Comparison of ENCODE assay signal across 8 mouse cellular contexts in genomic region chr9:44492631-44493461, GRCm38 (mm10). TPM values are rescaled to one million over a fixed set of nuclear protein-coding genes. Genes with fewer than 3 reads are reported as not detected.
DNase-seq lines count a peak whose midpoint lies in the region; ATAC-seq and TF ChIP-seq lines count a peak whose summit lies in the region.
"Had no signal": no experiment of that assay in that cellular context is flagged by ENCODE, and none has a peak within 500 bp of the region (broad histone marks: within the 10 kb centered on the region; RNA-seq: fewer than 3 reads in every experiment).

No protein-coding gene starts in this region.

- peak overlapping the region; percentile 71 for H3K27ac ChIP-seq in heart, adult 2 months
- peak overlapping the region; percentile 82; the same call in 1 of the 2 replicates for H3K27ac ChIP-seq in limb, embryonic 13.5 days
- H3K27ac ChIP-seq in stomach, postnatal 0 days (replicated peaks), result peak overlapping the region; percentile 95
- H3K27ac ChIP-seq: liver, embryonic 14.5 days had no signal

- ATAC-seq in limb, embryonic 13.5 days (ENCODE audit: low FRiP score, low read depth), result no peak
- no peak for ATAC-seq in stomach, postnatal 0 days (ENCODE audit: low FRiP score, low TSS enrichment)

- peaks cover 5% of the 10 kb centered on the region for H3K36me3 ChIP-seq in heart, adult 2 months (ENCODE audit: control insufficient read depth, insufficient read depth, low read length)
- peaks cover 13% of the 10 kb centered on the region for H3K36me3 ChIP-seq in limb, embryonic 13.5 days
- no peaks in the 10 kb centered on the region for H3K36me3 ChIP-seq in stomach, postnatal 0 days (ENCODE audit: control insufficient read depth, insufficient read depth, low read length)

- H3K4me2 ChIP-seq in limb, embryonic 13.5 days (replicated peaks), result peak overlapping the region; percentile 52
- H3K4me2 ChIP-seq in stomach, postnatal 0 days (replicated peaks; ENCODE audit: low read depth), result 0 out of 2 replicates have a peak overlapping the region, but pooled peaks have one; percentile 20

- intact Hi-C loops in heart, adult 2 months (cut with DNase I), result no loop called here

- H3K4me3 ChIP-seq in heart, adult 2 months, result no peak overlapping the region; the same call in 1 of the 2 replicates
- no peak overlapping the region for H3K4me3 ChIP-seq in limb, embryonic 13.5 days
- H3K4me3 ChIP-seq in stomach, postnatal 0 days (ENCODE audit: low read depth, low read length), result no peak overlapping the region

- peak; percentile 33; the same call in 1 of the 2 replicates for TF ChIP-seq POLR2A in heart, adult 2 months (IDR thresholded peaks at IDR 0.05; ENCODE audit: insufficient read depth, low read depth, low read length)

- no peaks in the 10 kb centered on the region for H3K79me2 ChIP-seq in heart, adult 2 months (replicated peaks; ENCODE audit: control insufficient read depth, insufficient read depth, low read length)

- no peaks in the 10 kb centered on the region for H3K27me3 ChIP-seq in heart, adult 2 months (ENCODE audit: control insufficient read depth, insufficient read depth, low read length)
- no peaks in the 10 kb centered on the region for H3K27me3 ChIP-seq in limb, embryonic 13.5 days
- no peaks in the 10 kb centered on the region for H3K27me3 ChIP-seq in stomach, postnatal 0 days (ENCODE audit: control insufficient read depth, insufficient read depth, low read length)

- H3K4me1 ChIP-seq in heart, adult 2 months (ENCODE audit: control insufficient read depth, insufficient read depth, low read length), result peaks cover 54% of the 10 kb centered on the region
- H3K4me1 ChIP-seq in limb, embryonic 13.5 days, result peaks cover 100% of the 10 kb centered on the region
- peaks cover 55% of the 10 kb centered on the region for H3K4me1 ChIP-seq in stomach, postnatal 0 days (replicated peaks; ENCODE audit: control insufficient read depth, insufficient read depth)

- WGBS in heart, adult 2 months, result 55% methylated on average over 17 of the region's 17 CpGs
- 68% methylated on average over 17 of the region's 17 CpGs for WGBS in limb, embryonic 13.5 days
- 64% methylated on average over 17 of the region's 17 CpGs for WGBS in stomach, postnatal 0 days

- TF ChIP-seq CTCF in heart, adult 2 months (IDR thresholded peaks at IDR 0.05), result no peak
- TF ChIP-seq CTCF in stomach, postnatal 0 days (IDR thresholded peaks at IDR 0.05; ENCODE audit: low read depth), result no peak

- peak overlapping the region; percentile 2 for H3K9ac ChIP-seq in heart, adult 2 months (ENCODE audit: low read depth, low read length)
- peak overlapping the region; percentile 50; the same call in 1 of the 2 replicates for H3K9ac ChIP-seq in limb, embryonic 13.5 days
- no peak overlapping the region; the same call in none of the 2 replicates for H3K9ac ChIP-seq in stomach, postnatal 0 days (ENCODE audit: low read length)
- H3K9ac ChIP-seq: liver, embryonic 14.5 days had no signal

- TF ChIP-seq EP300 in heart, adult 2 months (IDR thresholded peaks at IDR 0.05; ENCODE audit: insufficient read depth, low read depth, low read length), result no peak; the same call in 1 of the 2 replicates
- TF ChIP-seq EP300 in stomach, postnatal 0 days (optimal IDR thresholded peaks at IDR 0.05), result no peak

- no peaks in the 10 kb centered on the region for H3K9me3 ChIP-seq in limb, embryonic 13.5 days
- H3K9me3 ChIP-seq in stomach, postnatal 0 days (ENCODE audit: control insufficient read depth, low read length), result no peaks in the 10 kb centered on the region

- peak; percentile 6 for DNase-seq in ovary, postnatal 36 days (ENCODE audit: low spot score)
- no peak for DNase-seq in ovary, adult 18-20 months (ENCODE audit: low spot score)
- peak; percentile 74 to 77 for DNase-seq in cerebellum, postnatal 14 days
- peak; percentile 54 to 71 for DNase-seq in heart, adult 2 months
- no peak for DNase-seq in stomach, postnatal 0 days (ENCODE audit: low spot score)
- DNase-seq in layer of hippocampus, postnatal 14 days (ENCODE audit: low spot score in 2 of 2), result no peak

RNA-seq across cellular contexts. Expression of gene Bcl9l, which starts 10.2 kb away (rescaled TPM):
- 10 to 100 TPM; 44.5 to 58.7 TPM for total RNA-seq in heart, adult 2 months (2021)
- polyA plus RNA-seq in heart, adult 2 months (2012; rRNA removed), result 15.3 and 21.5 TPM in 2 replicates
- polyA plus RNA-seq in limb, embryonic 13.5 days (2015; fragmentation: Nextera tagmentation; extraction: Ambion mirVana), result 14.5 and 15.0 TPM in 2 replicates
- 5.2 and 6.1 TPM in 2 replicates for polyA plus RNA-seq in stomach, postnatal 0 days (2015; fragmentation: Nextera tagmentation; extraction: Ambion mirVana)
- 10 to 100 TPM; 76.1 to 76.3 TPM for total RNA-seq in layer of hippocampus, postnatal 14 days (2021)

RNA-seq across cellular contexts. Expression of gene Upk2, which starts 38.1 kb away (rescaled TPM):
- not detected for total RNA-seq in heart, adult 2 months (2021)
- polyA plus RNA-seq in heart, adult 2 months (2012; rRNA removed), result 0.47 and 0.53 TPM in 2 replicates
- polyA plus RNA-seq in limb, embryonic 13.5 days (2015; fragmentation: Nextera tagmentation; extraction: Ambion mirVana), result 0.31 and 0.36 TPM in 2 replicates
- polyA plus RNA-seq in stomach, postnatal 0 days (2015; fragmentation: Nextera tagmentation; extraction: Ambion mirVana), result 5.4 and 7.0 TPM in 2 replicates
- total RNA-seq in layer of hippocampus, postnatal 14 days (2021), result not detected
- polyA plus RNA-seq: liver, embryonic 14.5 days had no signal

RNA-seq across cellular contexts. Expression of gene Foxr1, which starts 51.9 kb away (rescaled TPM):
- not detected for total RNA-seq in heart, adult 2 months (2021)
- polyA plus RNA-seq in heart, adult 2 months (2012; rRNA removed), result not detected in 2 replicates
- not detected in 2 replicates for polyA plus RNA-seq in limb, embryonic 13.5 days (2015; fragmentation: Nextera tagmentation; extraction: Ambion mirVana)
- polyA plus RNA-seq in stomach, postnatal 0 days (2015; fragmentation: Nextera tagmentation; extraction: Ambion mirVana), result 0.05 TPM in 1 of 2 replicates, not detected in the other
- total RNA-seq in layer of hippocampus, postnatal 14 days (2021), result not detected
- polyA plus RNA-seq: liver, embryonic 14.5 days had no signal

Comparison
In these comparisons a context has a peak if more than half of its experiments do, and no peak if none do; other contexts are left out.
1. DNase-seq: peak in ovary, postnatal 36 days (single experiment), cerebellum, postnatal 14 days (2 of 2) and heart, adult 2 months (2 of 2); none in ovary, adult 18-20 months (single experiment), stomach, postnatal 0 days (single experiment) and layer of hippocampus, postnatal 14 days (0 of 2).
2. Peak in every context shown above with its lines, with median percentiles within 50 percentile points of each other: H3K27ac ChIP-seq.